Mouse (Mus musculus) inflammation-experienced regulatory T-cells, adult 6 months (primary cell): ENCODE data around the gene Nt5e. TPM values are rescaled to one million over a fixed set of nuclear protein-coding genes. Genes with fewer than 3 reads are reported as not detected.

Experiments
- ATAC-seq: one replicate; pipeline ENCODE4 v1.8.0; 2017
- polyA plus RNA-seq, 3 experiments: library from polyadenylated mRNA; unstranded; fragments of 100-300 nt; shearing (Covaris generic); gene quantifications; one replicate each; pipeline ENCODE4 v1.2.1; 2017

The Nt5e gene
- polyA plus RNA-seq, 3 experiments from 2014 or later, result 87.8 to 325 (median 303) TPM

DNA sequence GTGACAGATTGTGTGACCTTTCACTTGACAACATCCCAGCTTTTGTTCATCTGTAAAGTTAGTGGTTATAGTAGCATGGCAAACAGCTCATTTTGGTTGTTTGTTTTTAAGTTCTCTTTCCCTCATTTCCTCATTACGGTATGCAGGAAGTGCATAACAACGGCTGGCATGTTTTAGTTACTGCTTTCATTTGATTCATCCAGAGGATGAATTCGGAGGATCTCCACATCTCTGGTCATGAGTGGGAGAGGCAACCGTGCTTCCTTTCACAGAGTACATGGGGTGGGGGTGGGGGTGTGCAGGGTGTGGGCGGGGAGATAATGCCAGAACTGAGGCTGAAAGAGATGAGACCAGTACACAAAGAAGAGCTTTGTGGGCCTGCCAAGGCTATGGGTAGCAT, 19.9 kb downstream of the Nt5e start:
- peak; percentile 31 for ATAC-seq

DNA sequence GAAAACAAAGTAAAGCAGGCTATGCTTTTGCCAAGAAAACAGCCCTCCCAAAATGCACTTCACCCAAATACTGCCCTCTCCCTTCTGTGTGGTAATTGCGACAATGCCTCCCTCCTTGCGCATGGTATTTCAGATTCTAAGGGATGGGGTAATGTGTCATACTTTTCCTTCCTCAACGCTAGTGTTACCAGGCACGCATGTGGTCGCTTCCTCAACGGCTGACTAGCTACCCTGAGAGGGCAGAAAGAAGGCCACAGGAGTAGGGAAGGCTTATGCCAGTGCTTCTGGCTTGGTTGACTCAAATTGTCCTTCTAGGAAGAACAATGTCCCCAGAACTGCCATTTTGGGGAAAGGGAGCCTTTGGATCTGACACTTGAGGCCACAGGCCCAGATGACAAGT, 21.6 kb downstream of the Nt5e start:
- no peak for ATAC-seq

DNA sequence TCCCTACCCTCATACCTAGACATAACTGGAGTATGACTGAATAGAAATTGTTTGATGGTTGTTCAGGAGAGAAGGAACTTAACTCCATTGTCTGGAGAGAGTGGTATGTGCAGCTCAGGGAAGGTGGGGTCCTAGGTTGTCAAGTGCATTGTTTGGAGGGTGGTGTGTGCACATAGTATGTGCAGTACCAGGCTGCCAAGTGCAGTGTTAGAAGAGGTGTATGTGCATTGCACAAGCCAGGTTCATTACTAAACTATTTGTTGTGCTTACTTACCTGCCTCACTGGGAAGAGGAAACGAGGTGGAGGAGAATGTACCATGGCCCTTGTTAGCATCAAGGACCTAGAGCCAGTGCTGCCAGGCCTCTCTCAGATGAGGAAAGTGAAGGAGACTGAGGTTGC, 23.3 kb downstream of the Nt5e start:
- no peak for ATAC-seq

DNA sequence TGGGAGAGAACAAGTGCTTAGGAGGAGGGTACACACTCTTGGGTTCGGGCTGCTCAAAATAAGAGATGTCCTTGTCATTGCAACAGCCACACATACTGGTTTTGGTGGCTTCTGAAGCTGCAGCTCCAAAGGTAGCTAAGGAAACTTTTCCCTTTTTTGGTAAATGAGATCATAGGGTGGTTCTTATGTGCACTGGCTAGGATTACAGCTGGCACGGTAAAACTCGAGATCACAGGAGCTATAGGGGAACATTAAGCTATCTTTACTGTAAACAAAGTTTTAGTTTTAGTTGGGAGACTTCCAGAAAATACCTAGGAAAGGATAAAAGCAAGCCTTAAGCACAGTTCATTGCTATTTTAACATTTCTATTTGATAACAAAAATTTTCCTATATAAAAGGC, 24.2 kb downstream of the Nt5e start:
- no peak for ATAC-seq

DNA sequence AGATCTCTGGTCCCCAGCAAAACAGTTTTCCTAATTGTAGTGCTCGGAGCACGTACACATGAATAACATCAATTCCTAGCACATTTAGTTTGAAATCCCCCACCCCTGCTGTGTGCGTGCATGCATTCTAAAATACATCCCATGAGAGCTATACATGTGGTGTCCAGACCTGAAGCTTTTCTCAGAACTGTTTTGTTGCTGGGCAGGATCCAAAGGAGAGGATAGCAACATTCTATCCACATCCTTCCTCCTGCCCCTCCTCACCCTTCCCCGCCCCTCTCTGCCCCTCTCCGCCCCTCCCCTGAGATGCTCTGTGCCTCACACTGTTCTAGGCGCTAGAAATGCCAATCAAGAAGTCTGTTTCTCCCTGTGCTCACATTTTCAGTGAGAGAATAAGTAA, 25.7 kb downstream of the Nt5e start:
- ATAC-seq, result no peak

DNA sequence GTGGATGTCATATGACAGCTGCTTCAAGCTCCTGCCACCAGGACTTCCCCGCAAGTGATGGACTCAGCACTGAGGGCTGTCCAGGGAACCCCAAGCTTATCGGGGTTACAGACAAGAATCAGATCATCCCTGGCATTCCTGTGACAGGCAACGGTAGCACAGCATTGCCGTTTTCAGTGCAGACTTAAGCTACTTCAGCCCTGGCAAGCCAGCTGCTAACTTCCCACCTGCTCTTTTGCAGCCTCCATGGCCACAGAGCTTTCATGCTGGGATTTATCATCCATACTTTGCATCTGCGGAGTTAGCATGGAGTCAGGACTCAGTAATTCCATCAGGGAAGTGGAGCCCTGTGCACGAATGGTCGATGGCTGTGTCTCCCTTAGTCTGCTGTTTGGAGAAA, 26.5 kb downstream of the Nt5e start:
- ATAC-seq, result no peak

DNA sequence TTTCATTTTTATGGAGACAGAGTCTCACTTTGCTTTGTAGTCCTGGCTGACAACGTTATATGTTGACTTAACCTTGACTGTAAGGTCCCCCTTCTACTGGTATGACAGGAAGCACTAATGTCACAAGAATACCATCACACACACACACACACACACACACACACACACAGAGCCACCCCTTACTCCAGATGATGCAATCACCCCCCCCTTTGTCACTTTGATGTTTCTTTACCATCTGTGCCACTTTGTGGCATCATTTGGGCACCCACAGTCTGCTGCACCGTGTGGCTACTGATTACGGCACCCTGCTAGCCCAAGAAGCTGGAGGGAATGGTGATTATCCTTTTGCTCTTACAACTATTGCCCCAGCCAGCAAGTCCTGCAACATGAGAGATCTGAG, 30.2 kb downstream of the Nt5e start:
- peak; percentile 60 for ATAC-seq

DNA sequence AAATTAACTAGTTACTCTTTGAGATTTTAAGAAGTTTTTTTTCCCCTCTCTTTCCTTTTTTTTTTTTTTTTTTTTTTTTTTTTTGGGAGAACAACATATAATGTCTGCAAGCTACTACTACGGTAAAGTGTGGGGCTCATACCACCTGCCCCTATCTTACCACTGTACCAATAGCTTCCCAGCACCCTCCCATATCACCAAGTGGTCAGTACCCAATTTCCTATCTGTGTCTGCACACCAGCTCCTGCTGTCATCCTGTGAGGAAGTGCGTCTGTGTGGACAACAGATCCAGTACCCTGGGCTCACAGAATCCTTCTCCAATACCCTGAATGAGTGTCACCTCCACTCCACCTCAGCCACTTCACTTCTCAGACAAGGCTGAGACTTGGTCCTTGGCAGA, 32.1 kb downstream of the Nt5e start:
- no peak for ATAC-seq

DNA sequence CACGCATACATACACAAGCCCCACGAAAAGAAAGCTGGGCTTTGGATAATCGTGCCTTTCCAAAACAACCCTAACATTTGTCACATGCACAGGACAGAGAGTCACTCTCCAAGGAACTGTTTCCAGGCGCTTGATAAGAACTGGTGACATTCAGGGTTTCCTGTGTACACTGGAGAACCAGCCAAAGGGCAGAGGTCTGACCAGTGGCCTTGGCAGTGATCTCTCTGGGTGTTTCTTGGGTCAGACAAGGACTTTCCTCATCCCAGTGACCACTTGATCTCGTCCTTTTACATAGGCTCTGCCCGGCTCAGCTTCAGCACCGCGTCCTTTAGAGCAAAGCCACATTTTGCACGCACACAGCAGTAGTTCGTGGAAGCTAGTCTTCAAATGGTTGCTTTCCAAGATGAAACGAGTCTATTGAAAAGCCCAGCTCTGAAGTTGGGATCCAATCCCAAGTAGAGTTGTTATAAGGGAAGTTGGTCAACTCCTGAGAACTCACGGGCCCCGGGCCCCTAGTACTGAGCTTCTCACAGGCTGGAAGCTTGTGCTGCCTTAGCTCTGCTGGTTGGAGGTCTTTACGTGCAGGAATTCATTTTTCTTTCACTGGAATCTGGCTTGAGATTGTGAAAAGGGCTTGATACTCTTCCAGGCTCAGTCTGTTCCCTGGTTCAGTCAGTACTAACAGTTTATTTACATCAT, 34.4 kb downstream of the Nt5e start:
- ATAC-seq, result no peak

DNA sequence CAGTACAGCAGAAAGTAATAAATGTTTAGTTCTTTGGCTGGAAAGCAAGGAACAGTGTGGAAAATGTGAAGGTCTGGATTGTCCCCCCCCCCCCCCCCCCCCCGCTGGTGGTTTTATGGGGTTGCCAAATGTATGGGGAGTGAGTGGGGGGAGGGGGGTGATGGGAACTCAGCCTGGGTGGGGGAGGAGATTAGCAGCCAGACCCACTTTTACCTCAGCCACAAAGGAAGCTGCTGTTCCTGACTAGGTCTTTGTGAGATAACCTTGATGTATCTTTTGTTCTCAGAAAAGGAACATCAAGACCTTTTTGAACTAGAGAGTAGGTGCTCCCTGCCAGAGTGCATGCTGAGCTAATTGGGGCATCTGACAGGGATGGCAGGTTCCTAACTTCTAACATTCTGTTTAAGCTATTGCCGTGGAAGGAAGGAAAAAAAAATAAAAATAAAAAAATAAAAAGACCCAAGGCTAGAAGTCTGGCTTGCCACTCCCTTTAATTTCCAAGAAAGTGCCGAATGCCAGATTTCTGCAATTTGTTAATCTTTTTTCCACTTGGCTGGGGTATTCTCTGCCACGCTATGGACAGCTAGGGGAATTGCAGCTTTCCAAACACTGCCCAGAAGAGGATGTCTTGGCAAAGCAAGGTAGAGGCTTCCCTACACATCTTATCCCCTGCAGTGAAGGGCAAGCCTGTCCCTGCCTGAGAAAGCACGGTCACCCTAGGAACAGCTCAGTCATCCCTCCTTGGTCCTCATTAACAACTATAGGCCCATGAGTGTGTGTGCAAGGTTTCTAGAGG, 35.3 kb downstream of the Nt5e start:
- ATAC-seq, result peak; percentile 35

DNA sequence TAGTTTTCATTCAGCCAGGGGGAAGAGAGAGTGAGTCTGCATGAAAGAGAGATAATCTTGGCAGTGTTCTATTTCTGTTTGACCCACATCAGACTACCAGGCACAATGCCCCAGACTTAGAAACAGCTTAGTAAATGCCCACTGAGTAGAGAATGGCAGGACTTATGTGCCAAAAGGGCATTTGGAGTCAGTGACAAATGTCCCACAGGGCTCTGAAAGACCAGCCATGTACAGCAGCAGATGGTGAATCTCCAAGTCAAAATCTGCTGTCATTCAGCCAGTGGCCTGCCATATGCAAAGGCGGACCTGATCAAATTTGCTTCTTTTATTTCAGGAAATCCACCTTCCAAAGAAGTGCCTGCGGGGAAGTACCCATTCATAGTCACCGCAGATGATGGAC, 36.1 kb downstream of the Nt5e start:
- ATAC-seq, result no peak

DNA sequence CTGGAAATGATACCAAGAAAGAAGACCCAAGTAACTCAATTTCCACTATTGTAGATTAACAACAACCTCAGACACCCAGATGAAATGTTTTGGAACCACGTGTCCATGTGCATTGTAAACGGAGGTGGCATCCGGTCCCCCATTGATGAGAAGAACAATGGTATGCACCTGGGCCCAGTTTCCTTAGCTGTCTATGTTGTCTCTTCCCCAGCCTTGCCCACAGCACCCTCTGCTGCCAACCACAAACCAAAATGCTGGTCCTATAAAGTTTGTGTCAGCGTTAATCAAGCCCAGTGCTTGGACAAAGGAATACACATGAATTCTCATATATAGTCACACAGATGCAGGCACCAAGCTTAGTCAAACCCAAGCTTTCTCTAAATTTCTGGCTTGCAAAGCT, 39.3 kb downstream of the Nt5e start:
- ATAC-seq, result peak; percentile 25

DNA sequence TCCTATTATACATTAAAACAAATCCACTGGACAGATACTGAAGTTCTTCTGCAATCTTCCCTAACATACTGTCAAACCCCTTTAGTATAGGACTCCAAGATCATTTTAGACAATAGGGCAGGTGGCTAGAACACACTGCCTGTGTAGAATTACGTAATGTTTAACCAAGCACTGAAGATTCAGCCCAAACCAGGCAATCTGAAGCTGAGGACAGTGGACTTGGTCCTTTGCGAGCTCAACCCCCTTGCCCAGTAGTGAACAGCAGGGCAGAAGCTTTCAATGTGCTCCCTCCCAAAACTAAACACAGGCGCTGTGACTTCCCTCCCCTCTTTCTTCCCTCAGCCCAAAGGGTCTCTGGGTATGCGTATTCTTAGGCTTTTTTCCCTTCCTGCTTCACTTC, 39.8 kb downstream of the Nt5e start:
- no peak for ATAC-seq

DNA sequence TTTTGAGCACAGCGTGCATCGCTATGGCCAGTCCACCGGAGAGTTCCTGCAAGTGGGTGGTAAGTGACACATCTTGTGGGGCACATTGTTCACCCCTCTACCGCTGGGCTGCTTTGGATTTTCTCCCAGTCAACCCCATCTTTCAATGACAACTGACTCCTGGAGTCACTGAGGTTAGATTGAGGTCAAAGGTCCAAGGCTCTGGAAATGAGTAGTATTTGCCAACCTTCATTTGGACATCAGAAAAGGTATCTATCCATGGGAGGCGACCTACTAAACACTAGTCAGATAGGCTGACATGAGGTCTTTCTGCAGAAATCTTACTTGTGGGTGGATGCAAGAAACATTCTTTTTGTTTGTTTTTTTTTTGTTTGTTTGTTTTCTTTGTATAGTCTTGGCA, 40.3 kb downstream of the Nt5e start:
- no peak for ATAC-seq

DNA sequence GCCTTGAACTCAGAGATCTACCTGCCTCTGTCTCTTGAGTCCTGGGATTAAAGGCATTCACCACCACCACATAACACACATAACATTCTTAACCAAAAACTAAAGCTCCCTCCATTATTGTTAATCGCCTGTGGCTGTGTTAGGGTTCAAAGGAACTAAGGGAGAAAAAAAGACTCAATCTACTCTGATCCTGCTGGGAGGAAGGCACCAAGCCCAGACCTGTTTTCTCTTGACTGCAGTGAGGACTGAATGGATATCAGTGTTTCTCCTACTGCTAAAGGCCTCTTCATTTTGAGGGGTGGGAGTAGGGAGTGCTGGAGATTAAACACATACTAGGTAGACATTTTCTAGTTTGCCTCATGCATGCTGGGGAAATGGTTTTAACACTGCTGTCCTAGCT, 40.8 kb downstream of the Nt5e start:
- ATAC-seq, result no peak

DNA sequence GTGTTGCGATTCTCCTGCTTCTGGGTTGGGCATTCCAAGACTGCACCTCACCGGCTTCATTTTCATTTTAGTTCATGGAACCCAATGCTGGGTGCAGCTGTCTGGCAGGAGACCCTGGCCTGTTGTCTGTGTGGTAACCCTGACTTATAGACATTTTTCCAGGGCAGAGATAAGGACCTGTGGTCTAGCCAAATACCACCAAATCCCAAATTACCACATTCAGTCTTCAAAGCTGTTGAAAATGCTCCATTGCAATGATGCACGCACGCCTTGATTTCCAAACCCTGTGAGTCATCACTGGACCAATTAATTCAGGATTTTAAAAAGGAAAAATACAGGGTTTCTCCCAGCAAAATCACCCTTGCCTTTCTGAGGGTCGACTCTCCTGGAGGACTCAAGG, 41.5 kb downstream of the Nt5e start:
- no peak for ATAC-seq

DNA sequence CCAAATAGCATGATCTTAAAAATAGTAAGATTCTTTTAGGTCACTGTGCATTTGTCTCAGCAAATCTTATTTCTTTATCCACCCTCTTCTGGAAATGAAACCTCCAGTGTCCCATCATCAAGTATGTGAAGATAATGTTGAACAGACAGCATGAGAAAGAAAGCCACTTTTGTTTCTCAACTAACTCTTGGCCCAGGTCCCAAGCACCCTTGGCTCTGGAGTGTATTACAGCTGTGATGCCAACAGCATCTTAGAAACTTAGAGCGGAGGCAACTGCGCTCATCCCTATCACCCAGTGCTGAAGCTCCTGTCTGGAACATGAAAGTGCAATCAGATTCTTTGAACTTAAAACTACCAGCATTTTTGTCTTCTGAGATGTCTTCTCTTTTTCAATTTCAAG, 42.7 kb downstream of the Nt5e start:
- no peak for ATAC-seq

DNA sequence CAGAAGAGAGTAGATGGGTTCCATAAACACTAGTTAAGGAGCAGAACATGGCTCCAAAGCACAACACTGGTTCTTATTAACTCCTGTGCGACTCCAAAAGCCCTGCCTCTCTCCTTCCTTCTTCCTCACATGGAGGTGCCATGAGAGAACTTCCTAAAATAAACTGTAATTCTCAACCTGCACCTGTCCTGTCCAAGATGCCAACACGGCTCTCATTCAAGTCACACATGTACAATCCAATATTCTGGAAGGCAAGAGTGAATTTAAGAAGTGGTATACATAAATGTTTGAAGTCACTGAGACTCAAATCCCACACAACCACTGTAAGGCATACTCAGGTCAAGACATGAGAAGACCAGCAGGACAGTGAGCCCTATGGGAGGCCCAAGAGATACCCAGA, 44.2 kb downstream of the Nt5e start:
- no peak for ATAC-seq

DNA sequence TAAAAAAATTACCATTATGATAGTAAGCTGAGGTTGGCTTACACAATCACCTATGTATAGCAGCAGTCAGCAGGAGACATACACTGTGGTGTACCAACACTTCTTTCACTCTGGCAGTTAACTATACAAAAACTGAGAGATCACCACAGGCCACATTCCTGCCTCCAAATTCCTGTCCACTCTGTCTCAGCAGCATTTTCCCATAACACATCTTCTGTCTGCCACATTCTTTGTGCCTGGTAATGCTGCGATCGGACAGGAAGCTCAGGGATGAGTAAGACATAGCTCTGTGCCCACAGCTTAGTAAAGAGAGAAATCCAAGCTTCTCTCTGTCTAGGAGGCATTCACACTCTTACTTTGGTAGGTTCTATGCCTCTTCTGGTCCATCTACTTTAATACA, 46.0 kb downstream of the Nt5e start:
- ATAC-seq, result no peak

DNA sequence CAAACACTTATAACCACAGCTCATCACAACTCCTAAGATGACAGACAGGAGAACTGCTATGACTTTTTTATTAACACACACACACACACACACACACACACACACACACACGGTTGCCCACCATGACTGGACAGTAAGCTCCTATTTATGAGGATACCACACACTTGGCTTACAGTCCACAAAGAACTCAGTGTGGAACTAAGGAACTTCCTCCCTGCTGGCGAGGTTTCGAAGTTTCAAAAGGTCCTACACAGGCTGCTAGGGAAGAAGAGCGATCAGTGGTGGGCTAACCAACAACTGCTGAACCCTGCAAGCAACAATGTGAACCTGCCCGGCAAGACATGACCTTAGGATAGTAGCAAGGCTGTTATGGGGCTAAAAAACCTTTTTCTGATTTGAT, 50.5 kb downstream of the Nt5e start:
- no peak for ATAC-seq

DNA sequence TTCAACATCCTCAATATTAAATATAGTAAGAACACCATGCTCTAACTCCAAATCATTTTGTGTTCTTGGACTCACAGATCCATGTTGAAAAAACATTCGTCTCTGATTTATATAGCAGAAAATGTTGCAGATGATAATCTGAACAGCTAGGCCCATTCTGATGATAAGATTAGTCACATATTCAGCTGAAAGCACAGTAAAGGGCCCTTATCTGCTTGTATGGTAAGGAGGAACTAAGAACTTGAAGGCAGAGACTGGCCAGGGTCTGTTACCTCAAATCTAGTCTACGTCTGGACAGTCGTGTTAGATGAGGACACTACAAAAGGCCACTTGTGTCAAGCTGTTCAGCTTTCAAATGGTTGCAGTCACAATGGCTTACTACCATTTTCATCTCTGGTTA, 52.1 kb downstream of the Nt5e start:
- ATAC-seq, result no peak

DNA sequence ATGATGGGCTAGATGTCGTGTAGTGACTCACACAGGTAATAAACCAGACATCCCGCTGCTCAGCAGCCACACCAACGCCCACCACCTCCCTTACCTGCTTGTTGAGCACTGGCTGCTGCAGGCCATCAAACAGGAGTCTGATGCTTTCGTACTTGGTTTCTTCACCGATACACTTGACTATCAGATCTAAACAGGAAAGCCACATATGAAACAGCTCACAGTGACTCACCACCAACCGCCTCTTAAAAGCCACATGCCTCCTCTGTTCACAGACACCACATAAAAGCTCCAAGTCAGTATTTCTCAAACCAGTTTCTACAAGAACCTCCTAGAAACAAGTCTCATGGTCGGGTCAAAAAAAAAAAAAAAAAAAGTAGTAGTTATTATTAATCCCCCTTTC, 53.1 kb downstream of the Nt5e start:
- ATAC-seq, result peak; percentile 96

DNA sequence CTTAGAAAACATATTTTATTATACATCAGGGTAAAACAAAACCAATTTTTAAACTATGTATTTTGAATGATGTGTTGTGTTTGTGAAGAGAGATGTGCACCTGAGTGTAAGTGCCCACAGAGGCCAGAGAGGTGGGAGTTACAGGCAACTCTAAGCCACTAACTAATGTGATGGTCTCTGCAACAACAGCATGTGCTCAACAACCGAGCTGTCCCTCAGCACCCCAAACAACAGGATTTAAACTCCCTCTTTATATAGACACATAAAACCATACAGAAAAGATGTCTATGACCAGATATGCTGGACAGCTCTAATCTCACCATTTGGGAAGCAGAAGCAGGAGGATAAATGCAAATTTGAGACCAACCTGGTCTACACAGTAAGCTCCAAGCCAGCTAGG, 53.5 kb downstream of the Nt5e start:
- ATAC-seq, result no peak

DNA sequence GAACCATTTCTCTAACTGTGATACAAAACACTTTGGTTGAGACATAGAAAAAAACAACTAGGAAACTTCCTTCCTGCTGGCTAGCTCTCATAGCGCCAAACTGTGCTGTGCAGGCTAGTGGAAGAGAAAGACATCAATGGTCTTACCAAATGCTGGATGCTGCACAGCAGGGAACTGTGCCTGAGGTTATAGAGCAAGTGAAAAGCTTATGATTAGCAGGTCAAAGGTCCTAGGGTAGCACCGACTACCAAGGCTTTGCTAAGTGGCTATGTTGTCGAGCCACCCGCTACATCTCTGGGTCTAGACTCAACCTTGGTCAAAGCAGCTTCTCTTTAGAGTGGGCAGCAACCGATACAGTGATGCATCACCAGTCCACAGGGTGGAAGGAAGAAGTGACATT, 61.8 kb downstream of the Nt5e start:
- no peak for ATAC-seq

DNA sequence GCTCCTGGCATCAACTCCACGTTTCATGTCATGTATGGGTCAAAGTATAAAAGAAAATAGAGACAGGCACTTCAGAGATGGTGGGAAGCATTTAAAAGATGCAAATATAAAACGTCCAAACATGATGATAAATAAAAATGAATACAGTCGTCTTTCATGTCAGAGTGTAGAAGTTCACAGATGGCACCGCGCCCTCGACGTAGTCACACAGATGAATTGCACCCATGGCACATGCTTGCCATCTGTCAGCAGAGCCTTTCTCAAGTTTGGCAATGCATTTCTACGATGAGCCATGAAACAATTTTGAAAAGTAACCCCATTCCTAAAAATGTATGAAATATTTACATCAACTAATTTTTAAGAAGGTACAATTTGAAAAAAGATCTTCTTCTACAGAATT, 67.9 kb downstream of the Nt5e start:
- no peak for ATAC-seq
